Mouse (Mus musculus) cerebellum, adult 2 months (tissue): Measurements from ENCODE around the gene Rbm47.

ENCODE experiments used
- CTCF ChIP-seq: fragments of 200-500 bp; IDR thresholded peaks from 2 replicates; pipeline ENCODE4 v1.5.1; 2011; ENCODE audit warnings: low read depth, mild to moderate bottlenecking, control low read depth, low read length, moderate library complexity, borderline replicate concordance; ENCODE audit not compliant: insufficient read depth
- POLR2A ChIP-seq: fragments of 200-500 bp; IDR thresholded peaks from 2 replicates; pipeline ENCODE4 v1.6.1; 2011; ENCODE audit warnings: low read length, control low read depth, borderline replicate concordance; ENCODE audit not compliant: insufficient read depth

GRCm38 (mm10) chr5:66068068-66068920, 104.6 kb downstream of the Rbm47 start:
- TF ChIP-seq CTCF (no peak), POLR2A (no peak)
